12 mouse cellular contexts compared by ENCODE assay signal in genomic region chr14:121246048-121246731, GRCm38 (mm10).
DNase-seq lines count a peak whose midpoint lies in the region; ATAC-seq and TF ChIP-seq lines count a peak whose summit lies in the region.
"Had no signal": no experiment of that assay in that cellular context is flagged by ENCODE, and none has a peak within 500 bp of the region (broad histone marks: within the 10 kb centered on the region; RNA-seq: fewer than 3 reads in every experiment).

No protein-coding gene starts in this region.

- no peak overlapping the region for H3K4me2 ChIP-seq in embryonic facial prominence, embryonic 15.5 days (replicated peaks)
- H3K4me2 ChIP-seq in liver, postnatal 0 days (ENCODE audit: low read depth, low read length): no peak overlapping the region
- H3K4me2 ChIP-seq: liver, embryonic 11.5 days had no signal

- no peak overlapping the region for H3K4me3 ChIP-seq in heart, adult 2 months
- no peak overlapping the region for H3K4me3 ChIP-seq in embryonic facial prominence, embryonic 15.5 days (replicated peaks)
- no peak overlapping the region for H3K4me3 ChIP-seq in liver, postnatal 0 days (ENCODE audit: low read depth, low read length)
- H3K4me3 ChIP-seq: megakaryocyte, embryonic 14.5 days had no signal

- H3K27ac ChIP-seq in heart, adult 2 months: peak overlapping the region; percentile 59
- H3K27ac ChIP-seq in embryonic facial prominence, embryonic 15.5 days (replicated peaks): peak overlapping the region; percentile 89; the same call in 1 of the 2 replicates
- H3K27ac ChIP-seq in liver, postnatal 0 days (ENCODE audit: low read depth): no peak overlapping the region

- 60% methylated on average over 14 of the region's 14 CpGs for WGBS in heart, adult 2 months
- WGBS in embryonic facial prominence, embryonic 15.5 days: 64% methylated on average over 14 of the region's 14 CpGs
- 76% methylated on average over 14 of the region's 14 CpGs for WGBS in liver, postnatal 0 days (ENCODE audit: insufficient replicate concordance)

- 0 out of 2 replicates have a peak, but pooled peaks cover 1% of the 10 kb centered on the region for H3K4me1 ChIP-seq in heart, adult 2 months (ENCODE audit: control insufficient read depth, insufficient read depth, low read length)
- peaks cover 40% of the 10 kb centered on the region for H3K4me1 ChIP-seq in embryonic facial prominence, embryonic 15.5 days
- H3K4me1 ChIP-seq in liver, postnatal 0 days (ENCODE audit: insufficient read depth): no peaks in the 10 kb centered on the region
- H3K4me1 ChIP-seq: megakaryocyte, embryonic 14.5 days had no signal

- TF ChIP-seq EP300 in heart, adult 2 months (IDR thresholded peaks at IDR 0.05; ENCODE audit: insufficient read depth, low read depth, low read length): no peak
- TF ChIP-seq EP300 in liver, postnatal 0 days (IDR thresholded peaks at IDR 0.05; ENCODE audit: low read depth): no peak

- no peaks in the 10 kb centered on the region for H3K27me3 ChIP-seq in heart, adult 2 months (ENCODE audit: control insufficient read depth, insufficient read depth, low read length)
- no peaks in the 10 kb centered on the region for H3K27me3 ChIP-seq in embryonic facial prominence, embryonic 15.5 days
- no peaks in the 10 kb centered on the region for H3K27me3 ChIP-seq in liver, postnatal 0 days (ENCODE audit: insufficient read depth, low read length)

- intact Hi-C loops in heart, adult 2 months (cut with DNase I): no loop called here
- intact Hi-C loops in heart, postnatal 36 days (cut with DNase I): no loop called here

- ATAC-seq in embryonic facial prominence, embryonic 15.5 days (ENCODE audit: insufficient number of reproducible peaks, low FRiP score, low TSS enrichment, low read depth): no peak
- no peak for ATAC-seq in liver, postnatal 0 days
- ATAC-seq in cerebellum, adult (ENCODE audit: insufficient number of reproducible peaks, low FRiP score, low TSS enrichment): no peak

- no peak for TF ChIP-seq POLR2A in heart, adult 2 months (IDR thresholded peaks at IDR 0.05; ENCODE audit: insufficient read depth, low read depth, low read length)

- no peaks in the 10 kb centered on the region for H3K36me3 ChIP-seq in heart, adult 2 months (ENCODE audit: control insufficient read depth, insufficient read depth, low read length)
- peaks cover 43% of the 10 kb centered on the region for H3K36me3 ChIP-seq in embryonic facial prominence, embryonic 15.5 days
- H3K36me3 ChIP-seq in liver, postnatal 0 days (replicated peaks; ENCODE audit: insufficient read depth, low read length): peaks cover 12% of the 10 kb centered on the region; the same call in 1 of the 2 replicates

- H3K9me3 ChIP-seq in embryonic facial prominence, embryonic 15.5 days (replicated peaks): no peaks in the 10 kb centered on the region
- no peaks in the 10 kb centered on the region for H3K9me3 ChIP-seq in liver, postnatal 0 days (ENCODE audit: low read length)

- TF ChIP-seq CTCF in heart, adult 2 months (IDR thresholded peaks at IDR 0.05): no peak
- TF ChIP-seq CTCF in liver, postnatal 0 days (IDR thresholded peaks at IDR 0.05; ENCODE audit: low read depth): no peak

- no peaks in the 10 kb centered on the region for H3K79me2 ChIP-seq in heart, adult 2 months (replicated peaks; ENCODE audit: control insufficient read depth, insufficient read depth, low read length)

- peak in 1 of 2 experiments; percentile 43 for DNase-seq in heart, adult 2 months
- DNase-seq in heart, postnatal 36 days: no peak
- peak; percentile 16 for DNase-seq in NIH3T3 (ENCODE audit: low read depth)
- peak; percentile 57 for DNase-seq in heart, postnatal 4 days
- no peak for DNase-seq in liver, postnatal 0 days
- no peak for DNase-seq in T-cell, adult 2 months (ENCODE audit: low spot score)
- DNase-seq: cerebellum, postnatal 10 days; right cerebral cortex, postnatal 25 days had no signal

- no peak overlapping the region for H3K9ac ChIP-seq in heart, adult 2 months (ENCODE audit: low read depth, low read length)
- H3K9ac ChIP-seq in embryonic facial prominence, embryonic 15.5 days: no peak overlapping the region
- no peak overlapping the region for H3K9ac ChIP-seq in liver, postnatal 0 days (replicated peaks)

Comparison
In these comparisons a context has a peak if more than half of its experiments do, and no peak if none do; other contexts are left out.
1. DNase-seq: peak in NIH3T3 (single experiment) and heart, postnatal 4 days (single experiment); none in heart, postnatal 36 days (0 of 2), liver, postnatal 0 days (single experiment) and T-cell, adult 2 months (single experiment).